Mouse (Mus musculus) skeletal muscle tissue, adult 2 months (tissue): ENCODE results near the gene Gabbr2.

Experiments
- DNase-seq: peaks from one replicate; pipeline ENCODE4 v3.0.0-alpha.2; 2012; ENCODE audit warnings: low read depth, low spot score

Gene Gabbr2

GRCm38 (mm10) chr4:46988824-46989223 lies 2.8 kb downstream of the Gabbr2 start:
- no peak for DNase-seq

- no peak for DNase-seq
Observed at GRCm38 (mm10) chr4:46988257-46988656, 3.4 kb downstream of the Gabbr2 start.

GRCm38 (mm10) chr4:46987809-46988208 lies 3.9 kb downstream of the Gabbr2 start:
- no peak for DNase-seq

GRCm38 (mm10) chr4:46986054-46986453 lies 5.6 kb downstream of the Gabbr2 start:
- DNase-seq, result no peak

- no peak for DNase-seq
Observed at GRCm38 (mm10) chr4:46982912-46983311, 8.8 kb downstream of the Gabbr2 start.

- DNase-seq, result no peak
Observed at GRCm38 (mm10) chr4:46982094-46982493, 9.6 kb downstream of the Gabbr2 start.

- DNase-seq, result no peak
Observed at GRCm38 (mm10) chr4:46978371-46978770, 13.3 kb downstream of the Gabbr2 start.

GRCm38 (mm10) chr4:46977161-46977560 lies 14.5 kb downstream of the Gabbr2 start:
- DNase-seq, result no peak

GRCm38 (mm10) chr4:46976671-46977071 lies 15.0 kb downstream of the Gabbr2 start:
- no peak for DNase-seq

- DNase-seq, result no peak
Observed at GRCm38 (mm10) chr4:46973322-46973721, 18.4 kb downstream of the Gabbr2 start.

GRCm38 (mm10) chr4:46967981-46968380 lies 23.7 kb downstream of the Gabbr2 start:
- DNase-seq, result no peak

GRCm38 (mm10) chr4:46966551-46966950 lies 25.1 kb downstream of the Gabbr2 start:
- DNase-seq, result peak; percentile 20

- DNase-seq, result no peak
Observed at GRCm38 (mm10) chr4:46961403-46961802, 30.3 kb downstream of the Gabbr2 start.

- DNase-seq, result no peak
Observed at GRCm38 (mm10) chr4:46960208-46960607, 31.5 kb downstream of the Gabbr2 start.

- DNase-seq, result no peak
Observed at GRCm38 (mm10) chr4:46959776-46960175, 31.9 kb downstream of the Gabbr2 start.

- no peak for DNase-seq
Observed at GRCm38 (mm10) chr4:46957955-46958354, 33.7 kb downstream of the Gabbr2 start.

- no peak for DNase-seq
Observed at GRCm38 (mm10) chr4:46956966-46957365, 34.7 kb downstream of the Gabbr2 start.

- DNase-seq, result no peak
Observed at GRCm38 (mm10) chr4:46953021-46953420, 38.7 kb downstream of the Gabbr2 start.

GRCm38 (mm10) chr4:46952562-46952961 lies 39.1 kb downstream of the Gabbr2 start:
- DNase-seq, result no peak

GRCm38 (mm10) chr4:46934291-46934690 lies 57.4 kb downstream of the Gabbr2 start:
- DNase-seq, result no peak

- no peak for DNase-seq
Observed at GRCm38 (mm10) chr4:46933590-46933989, 58.1 kb downstream of the Gabbr2 start.

- DNase-seq, result no peak
Observed at GRCm38 (mm10) chr4:46931706-46932397, 59.8 kb downstream of the Gabbr2 start.

- DNase-seq, result no peak
Observed at GRCm38 (mm10) chr4:46928112-46928511, 63.6 kb downstream of the Gabbr2 start.

GRCm38 (mm10) chr4:46919144-46919543 lies 72.5 kb downstream of the Gabbr2 start:
- no peak for DNase-seq
